Mouse (Mus musculus) kidney, postnatal 10 days (tissue): Measurements from ENCODE around the gene Ufsp1.
A peak's percentile ranks its signal among the peaks of the same experiment; 100 is the strongest.

ENCODE experiments used
- DNase-seq: peaks from one replicate; pipeline ENCODE4 v3.0.0; 2021; ENCODE audit warnings: mixed read lengths

The Ufsp1 gene

GRCm38 (mm10) chr5:137334317-137334716, 39.9 kb downstream of the Ufsp1 start:
- no peak for DNase-seq

GRCm38 (mm10) chr5:137335066-137335465, 40.6 kb downstream of the Ufsp1 start:
- DNase-seq = no peak

GRCm38 (mm10) chr5:137337190-137337589, 42.8 kb downstream of the Ufsp1 start:
- DNase-seq = peak; percentile 48

- peak; percentile 96 for DNase-seq
Observed at GRCm38 (mm10) chr5:137338256-137338655, 43.8 kb downstream of the Ufsp1 start.

GRCm38 (mm10) chr5:137338663-137339289, 44.3 kb downstream of the Ufsp1 start:
- DNase-seq = peak; percentile 77

GRCm38 (mm10) chr5:137339290-137339979, 45.0 kb downstream of the Ufsp1 start:
- DNase-seq = peak; percentile 76

GRCm38 (mm10) chr5:137340222-137340621, 45.8 kb downstream of the Ufsp1 start:
- no peak for DNase-seq

- no peak for DNase-seq
Observed at GRCm38 (mm10) chr5:137342407-137343012, 48.1 kb downstream of the Ufsp1 start.

- no peak for DNase-seq
Observed at GRCm38 (mm10) chr5:137343412-137343811, 49.0 kb downstream of the Ufsp1 start.

- DNase-seq = no peak
Observed at GRCm38 (mm10) chr5:137343869-137344268, 49.4 kb downstream of the Ufsp1 start.
